Comparison of ENCODE assay signal across 29 mouse cellular contexts in genomic region chrX:98628666-98629404, GRCm38 (mm10).
DNase-seq lines count a peak whose midpoint lies in the region; ATAC-seq lines count a peak whose summit lies in the region.
"Had no signal": no experiment of that assay in that cellular context is flagged by ENCODE, and none has a peak within 500 bp of the region (broad histone marks: within the 10 kb centered on the region; RNA-seq: fewer than 3 reads in every experiment).

No protein-coding gene starts in this region.

- 53% methylated on average over 3 of the region's 3 CpGs for WGBS in forebrain, embryonic 10.5 days
- 33% methylated on average over 3 of the region's 3 CpGs for WGBS in forebrain, embryonic 14.5 days

- peak; percentile 1 for DNase-seq in left cerebral cortex, adult 11 months (ENCODE audit: low spot score)
- no peak for DNase-seq in left cerebral cortex, postnatal 10 days (ENCODE audit: extremely low spot score in 1 of 2, low spot score in 2 of 2)
- DNase-seq in forebrain, embryonic 10.5 days (ENCODE audit: extremely low spot score, low spot score), result peak; percentile 15
- peak; percentile 71 for DNase-seq in forebrain, embryonic 14.5 days (ENCODE audit: low spot score)
- peak; percentile 28 for DNase-seq in retina, postnatal 1 day
- no peak for DNase-seq in T-cell, adult 2 months (ENCODE audit: low spot score)
- DNase-seq: adrenal gland, adult 2 months; adrenal gland, postnatal 36 days; cerebellum, adult 2 months; cerebellum, postnatal 25 days; gastrocnemius, postnatal 10 days; heart, postnatal 14 days; kidney, adult 18-20 months; liver, embryonic 13.5 days; lung, adult 18-20 months; lung, postnatal 4 days; midbrain, embryonic 14.5 days had no signal

- no peak overlapping the region for H3K4me2 ChIP-seq in forebrain, embryonic 14.5 days (ENCODE audit: low read length)
- H3K4me2 ChIP-seq: embryonic facial prominence, embryonic 12.5 days; hindbrain, embryonic 15.5 days; limb, embryonic 15.5 days; liver, embryonic 13.5 days; stomach, embryonic 15.5 days had no signal

- H3K4me1 ChIP-seq in forebrain, embryonic 10.5 days, result peaks cover 10% of the 10 kb centered on the region
- H3K4me1 ChIP-seq in forebrain, embryonic 14.5 days (ENCODE audit: control insufficient read depth, insufficient read depth, low read length), result no peaks in the 10 kb centered on the region
- H3K4me1 ChIP-seq: embryonic facial prominence, embryonic 12.5 days; hindbrain, embryonic 10.5 days; hindbrain, embryonic 15.5 days; limb, embryonic 10.5 days; limb, embryonic 15.5 days; liver, embryonic 13.5 days; megakaryocyte, embryonic 14.5 days; stomach, embryonic 15.5 days had no signal

- H3K36me3 ChIP-seq in forebrain, embryonic 10.5 days (replicated peaks), result no peaks in the 10 kb centered on the region
- no peaks in the 10 kb centered on the region for H3K36me3 ChIP-seq in forebrain, embryonic 14.5 days (ENCODE audit: control insufficient read depth, insufficient read depth, low read length)
- H3K36me3 ChIP-seq: embryonic facial prominence, embryonic 12.5 days; hindbrain, embryonic 10.5 days; hindbrain, embryonic 15.5 days; limb, embryonic 10.5 days; limb, embryonic 15.5 days; liver, embryonic 13.5 days; stomach, embryonic 15.5 days had no signal

- intact Hi-C loops in left cerebral cortex, postnatal 10 days (cut with DNase I), result no loop called here

- peaks cover 50% of the 10 kb centered on the region for H3K27me3 ChIP-seq in forebrain, embryonic 10.5 days (ENCODE audit: poor library complexity, severe bottlenecking)
- no peaks in the 10 kb centered on the region for H3K27me3 ChIP-seq in forebrain, embryonic 14.5 days (replicated peaks; ENCODE audit: control insufficient read depth, insufficient read depth, low read length)
- H3K27me3 ChIP-seq: embryonic facial prominence, embryonic 12.5 days; hindbrain, embryonic 15.5 days; limb, embryonic 15.5 days; liver, embryonic 13.5 days; stomach, embryonic 15.5 days had no signal

- H3K27ac ChIP-seq in forebrain, embryonic 10.5 days, result no peak overlapping the region
- no peak overlapping the region for H3K27ac ChIP-seq in forebrain, embryonic 14.5 days (ENCODE audit: low read depth, low read length)
- H3K27ac ChIP-seq: embryonic facial prominence, embryonic 12.5 days; hindbrain, embryonic 10.5 days; hindbrain, embryonic 15.5 days; kidney, postnatal 0 days; limb, embryonic 10.5 days; limb, embryonic 15.5 days; liver, embryonic 13.5 days; stomach, embryonic 15.5 days had no signal

- H3K9me3 ChIP-seq in forebrain, embryonic 10.5 days, result no peaks in the 10 kb centered on the region
- H3K9me3 ChIP-seq in forebrain, embryonic 14.5 days (replicated peaks; ENCODE audit: control insufficient read depth, low read length), result no peaks in the 10 kb centered on the region
- H3K9me3 ChIP-seq: embryonic facial prominence, embryonic 12.5 days; hindbrain, embryonic 10.5 days; hindbrain, embryonic 15.5 days; limb, embryonic 10.5 days; limb, embryonic 15.5 days; liver, embryonic 13.5 days; megakaryocyte, embryonic 14.5 days; stomach, embryonic 15.5 days had no signal

- peak; percentile 95 for ATAC-seq in forebrain, embryonic 14.5 days
- no peak for ATAC-seq in inflammation-experienced regulatory T-cells, adult 6 months
- ATAC-seq: activated CD4-positive, CD25-positive, alpha-beta regulatory T cell, adult 4 months; CD4-positive, CD25-positive, alpha-beta regulatory T cell, adult 4 months; lung, postnatal 0 days had no signal

- H3K9ac ChIP-seq in forebrain, embryonic 14.5 days (ENCODE audit: low read length), result no peak overlapping the region
- H3K9ac ChIP-seq: embryonic facial prominence, embryonic 12.5 days; hindbrain, embryonic 15.5 days; limb, embryonic 15.5 days; liver, embryonic 13.5 days; stomach, embryonic 15.5 days had no signal

- no peak overlapping the region for H3K4me3 ChIP-seq in forebrain, embryonic 10.5 days
- H3K4me3 ChIP-seq in forebrain, embryonic 14.5 days (ENCODE audit: low read depth, low read length), result no peak overlapping the region
- H3K4me3 ChIP-seq: embryonic facial prominence, embryonic 12.5 days; hindbrain, embryonic 10.5 days; hindbrain, embryonic 15.5 days; limb, embryonic 10.5 days; limb, embryonic 15.5 days; liver, embryonic 13.5 days; megakaryocyte, embryonic 14.5 days; stomach, embryonic 15.5 days had no signal

Comparison
In these comparisons a context has a peak if more than half of its experiments do, and no peak if none do; other contexts are left out.
1. DNase-seq: peak in left cerebral cortex, adult 11 months (single experiment), forebrain, embryonic 10.5 days (single experiment), forebrain, embryonic 14.5 days (single experiment) and retina, postnatal 1 day (single experiment); none in left cerebral cortex, postnatal 10 days (0 of 2) and T-cell, adult 2 months (single experiment).